Mouse (Mus musculus) lung, adult 2 months (tissue): ENCODE results near the gene Ptgir. TPM values are rescaled to one million over a fixed set of nuclear protein-coding genes. Genes with fewer than 3 reads are reported as not detected.
A peak's percentile ranks its signal among the peaks of the same experiment; 100 is the strongest.
"Not testable (repeated sequence)": the region's sequence is repeated elsewhere in the genome, so short reads cannot be mapped to it uniquely, and the experiment has no call there.

Source experiments
- DNase-seq: peaks from one replicate; pipeline ENCODE4 v3.0.0; 2022
- H3K4me1 ChIP-seq: fragments of 200-500 bp; 2 replicates; pipeline ENCODE4 v1.6.1; 2011; ENCODE audit warnings: low read length; ENCODE audit not compliant: control insufficient read depth, insufficient read depth
- H3K4me3 ChIP-seq: fragments of 200-500 bp; replicated peaks from 2 replicates; pipeline ENCODE3; 2011; ENCODE audit warnings: low read depth, mild to moderate bottlenecking, control low read depth, low read length; ENCODE audit errors: extremely low read depth
- CTCF ChIP-seq: fragments of 200-500 bp; IDR thresholded peaks from 2 replicates; pipeline ENCODE4 v1.5.1; 2011; ENCODE audit warnings: mild to moderate bottlenecking, low read length, control low read depth; ENCODE audit not compliant: insufficient read depth
- POLR2A ChIP-seq: fragments of 200-500 bp; IDR thresholded peaks from 2 replicates; pipeline ENCODE4 v1.6.1; 2011; ENCODE audit warnings: low read depth, mild to moderate bottlenecking, control low read depth, low read length, borderline replicate concordance; ENCODE audit errors: extremely low read depth
- WGBS: fragments of 180-500 bp; shearing (Covaris S2); methylation state at CpG from one replicate; pipeline ENCODE4 v1.1.7; 2018; 5-methylcytosine and 5-hydroxymethylcytosine counted together
- polyA plus RNA-seq: library from polyadenylated mRNA; depleted of rRNA; stranded (reverse); fragments of >200 nt; gene quantifications from 2 replicates; pipeline ENCODE4 v1.2.3, GENCODE M21; 2012

The Ptgir gene
- polyA plus RNA-seq, 1 experiment, result 10.4 TPM

- 11% methylated on average over 53 of the region's 53 CpGs for WGBS
- Histone ChIP-seq H3K4me1 (peaks cover 8% of the 10 kb centered on the region), H3K4me3 (no peak overlapping the region)
- TF ChIP-seq CTCF (no peak), POLR2A (no peak)
- no peak for DNase-seq
Measured at GRCm38 (mm10) chr7:16946441-16947348, 40.4 kb downstream of the Ptgir start.

GRCm38 (mm10) chr7:16947349-16947895 is 41.1 kb downstream of the Ptgir start:
- DNase-seq, result no peak
- Histone ChIP-seq H3K4me1 (peaks cover 8% of the 10 kb centered on the region), H3K4me3 (peak overlapping the region; percentile 28)
- 30% methylated on average over 20 of the region's 22 CpGs for WGBS
- TF ChIP-seq CTCF, result no peak
- no peak for TF ChIP-seq POLR2A

- 6% methylated on average over 4 of the region's 4 CpGs for WGBS
- Histone ChIP-seq H3K4me3 (no peak overlapping the region), H3K4me1 (peaks cover 8% of the 10 kb centered on the region)
- no peak for DNase-seq
- TF ChIP-seq POLR2A (no peak), CTCF (no peak)
Measured at GRCm38 (mm10) chr7:16947959-16948361, 41.7 kb downstream of the Ptgir start.

GRCm38 (mm10) chr7:16948923-16949458 is 42.7 kb downstream of the Ptgir start:
- Histone ChIP-seq H3K4me3 (no peak overlapping the region), H3K4me1 (peaks cover 8% of the 10 kb centered on the region)
- no peak for DNase-seq
- TF ChIP-seq CTCF (no peak), POLR2A (no peak)
- WGBS, result 66% methylated on average over 8 of the region's 8 CpGs

DNA sequence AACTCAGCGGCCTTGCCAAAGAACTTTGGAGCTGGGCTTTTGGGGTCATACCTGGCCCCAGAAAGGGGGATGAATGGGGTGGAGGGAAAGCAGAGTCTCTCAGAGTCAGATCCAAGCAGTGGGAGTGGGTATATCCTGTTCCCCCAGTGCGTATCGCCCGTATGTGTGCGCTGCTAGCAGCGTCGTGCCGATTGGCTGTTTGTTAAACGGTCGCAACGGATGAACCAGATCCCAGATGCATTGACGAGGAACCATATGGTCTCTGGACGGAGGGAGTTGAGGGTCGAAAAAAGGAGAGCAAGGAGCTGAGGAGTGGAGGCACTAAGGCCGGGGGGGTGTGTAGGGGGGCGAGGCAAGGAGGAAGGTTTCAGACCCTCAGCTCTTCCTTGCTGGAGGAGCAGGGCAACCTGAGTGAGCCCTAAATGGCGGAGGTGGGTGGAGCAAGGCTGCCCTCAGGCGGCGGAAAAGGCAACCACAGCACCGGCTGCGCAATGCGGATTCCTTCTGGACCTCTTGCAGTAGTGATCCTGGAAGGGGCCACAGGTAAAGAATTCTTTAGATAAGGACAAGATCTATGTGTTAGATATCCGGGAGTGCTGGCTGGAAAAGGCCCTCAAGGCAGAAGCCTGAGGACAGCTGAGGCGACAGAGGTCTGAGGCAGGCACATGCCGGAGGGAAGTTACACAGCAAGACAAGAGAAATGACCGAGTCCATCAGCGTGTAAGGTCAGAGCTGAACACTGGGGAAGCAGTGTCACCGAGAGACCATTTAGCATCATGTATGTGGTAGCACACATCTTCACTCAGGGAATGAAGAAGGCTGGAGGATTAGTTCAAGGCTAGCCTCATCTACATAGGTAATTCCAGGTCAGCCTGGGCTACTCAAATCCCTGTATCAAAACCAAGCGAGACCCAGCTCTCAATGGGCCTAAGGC is 43.9 kb downstream of the Ptgir start:
- 10% methylated on average over 29 of the region's 29 CpGs for WGBS
- peak; percentile 69 for DNase-seq
- Histone ChIP-seq H3K4me3 (no peak overlapping the region), H3K4me1 (peaks cover 2% of the 10 kb centered on the region; the same call in 1 of the 2 replicates)
- TF ChIP-seq POLR2A (no peak), CTCF (peak; percentile 87)

GRCm38 (mm10) chr7:16950861-16951635 is 44.8 kb downstream of the Ptgir start:
- peak; percentile 54 for DNase-seq
- TF ChIP-seq POLR2A (no peak), CTCF (peak; percentile 84)
- 19% methylated on average over 18 of the region's 18 CpGs for WGBS

GRCm38 (mm10) chr7:16953776-16954175 is 47.5 kb downstream of the Ptgir start:
- not testable (repeated sequence) for DNase-seq, H3K4me1 ChIP-seq, H3K4me3 ChIP-seq
- WGBS, result 61% methylated on average over 2 of the region's 2 CpGs

More at GRCm38 (mm10) chr7:16950861-16951635, 44.8 kb downstream of the Ptgir start:
- Histone ChIP-seq H3K4me3 (no peak overlapping the region), H3K4me1 (peaks cover 2% of the 10 kb centered on the region; the same call in 1 of the 2 replicates)

DNA sequence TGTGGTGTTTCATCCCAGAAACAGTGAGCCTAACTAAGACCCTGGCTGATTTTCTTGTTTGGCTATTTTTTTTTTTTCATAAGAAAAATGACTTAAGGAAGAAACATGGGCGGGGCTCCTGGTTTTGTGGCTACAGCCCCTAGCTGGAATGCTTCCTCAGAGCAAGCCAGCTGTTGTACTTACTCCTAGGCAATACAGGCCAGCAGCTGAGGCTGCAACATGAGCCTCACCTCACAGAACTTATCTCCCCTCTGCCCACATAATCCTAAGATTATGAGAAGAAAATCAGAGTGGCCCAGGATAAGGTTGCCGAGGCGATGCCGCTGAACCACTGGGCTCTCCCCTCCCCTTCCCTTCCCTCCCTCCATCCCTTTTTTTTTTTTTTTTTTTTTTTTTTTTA is 49.4 kb downstream of the Ptgir start:
- DNase-seq, result no peak
- no peak overlapping the region for H3K4me3 ChIP-seq
- WGBS, result 64% methylated on average over 4 of the region's 4 CpGs
- no peaks in the 10 kb centered on the region for H3K4me1 ChIP-seq
- no peak for TF ChIP-seq CTCF
- no peak for TF ChIP-seq POLR2A
